Mouse (Mus musculus) testis, adult 2 months (tissue): Measurements from ENCODE around the gene Hey2. TPM values are rescaled to one million over a fixed set of nuclear protein-coding genes. Genes with fewer than 3 reads are reported as not detected.

Source experiments
- H3K27ac ChIP-seq: fragments of 200-500 bp; 2 replicates; pipeline ENCODE4 v1.5.1; 2012; ENCODE audit warnings: low read depth, low read length; ENCODE audit not compliant: control insufficient read depth, insufficient read depth
- H3K27me3 ChIP-seq: fragments of 200-500 bp; 2 replicates; pipeline ENCODE4 v1.6.1; 2012; ENCODE audit warnings: mild to moderate bottlenecking, low read length, moderate library complexity; ENCODE audit not compliant: control insufficient read depth, insufficient read depth
- H3K36me3 ChIP-seq: fragments of 200-500 bp; 2 replicates; pipeline ENCODE4 v1.6.1; 2012; ENCODE audit warnings: mild to moderate bottlenecking, low read length; ENCODE audit not compliant: control insufficient read depth, insufficient read depth
- H3K4me1 ChIP-seq: fragments of 200-500 bp; 2 replicates; pipeline ENCODE4 v1.6.1; 2012; ENCODE audit warnings: low read length; ENCODE audit not compliant: control insufficient read depth, insufficient read depth
- H3K4me3 ChIP-seq: fragments of 200-500 bp; 2 replicates; pipeline ENCODE4 v1.5.1; 2012; ENCODE audit warnings: low read depth, mild to moderate bottlenecking, low read length, moderate library complexity, mixed read lengths; ENCODE audit not compliant: control insufficient read depth
- CTCF ChIP-seq: fragments of 200-500 bp; IDR thresholded peaks from 2 replicates; pipeline ENCODE4 v1.5.1; 2012; ENCODE audit warnings: low read depth, mild to moderate bottlenecking, inconsistent platforms, low read length, moderate library complexity; ENCODE audit not compliant: control insufficient read depth, insufficient read depth, insufficient replicate concordance
- POLR2A ChIP-seq: fragments of 200-500 bp; IDR thresholded peaks from 2 replicates; pipeline ENCODE4 v1.6.1; 2012; ENCODE audit warnings: low read depth, mild to moderate bottlenecking, inconsistent platforms, low read length, moderate library complexity; ENCODE audit not compliant: control insufficient read depth
- polyA plus RNA-seq: library from polyadenylated mRNA; depleted of rRNA; stranded (reverse); fragments of >200 nt; gene quantifications from 2 replicates; pipeline ENCODE4 v1.2.3, GENCODE M21; 2012

Hey2 gene
- polyA plus RNA-seq, 1 experiment: 1.1 TPM

DNA sequence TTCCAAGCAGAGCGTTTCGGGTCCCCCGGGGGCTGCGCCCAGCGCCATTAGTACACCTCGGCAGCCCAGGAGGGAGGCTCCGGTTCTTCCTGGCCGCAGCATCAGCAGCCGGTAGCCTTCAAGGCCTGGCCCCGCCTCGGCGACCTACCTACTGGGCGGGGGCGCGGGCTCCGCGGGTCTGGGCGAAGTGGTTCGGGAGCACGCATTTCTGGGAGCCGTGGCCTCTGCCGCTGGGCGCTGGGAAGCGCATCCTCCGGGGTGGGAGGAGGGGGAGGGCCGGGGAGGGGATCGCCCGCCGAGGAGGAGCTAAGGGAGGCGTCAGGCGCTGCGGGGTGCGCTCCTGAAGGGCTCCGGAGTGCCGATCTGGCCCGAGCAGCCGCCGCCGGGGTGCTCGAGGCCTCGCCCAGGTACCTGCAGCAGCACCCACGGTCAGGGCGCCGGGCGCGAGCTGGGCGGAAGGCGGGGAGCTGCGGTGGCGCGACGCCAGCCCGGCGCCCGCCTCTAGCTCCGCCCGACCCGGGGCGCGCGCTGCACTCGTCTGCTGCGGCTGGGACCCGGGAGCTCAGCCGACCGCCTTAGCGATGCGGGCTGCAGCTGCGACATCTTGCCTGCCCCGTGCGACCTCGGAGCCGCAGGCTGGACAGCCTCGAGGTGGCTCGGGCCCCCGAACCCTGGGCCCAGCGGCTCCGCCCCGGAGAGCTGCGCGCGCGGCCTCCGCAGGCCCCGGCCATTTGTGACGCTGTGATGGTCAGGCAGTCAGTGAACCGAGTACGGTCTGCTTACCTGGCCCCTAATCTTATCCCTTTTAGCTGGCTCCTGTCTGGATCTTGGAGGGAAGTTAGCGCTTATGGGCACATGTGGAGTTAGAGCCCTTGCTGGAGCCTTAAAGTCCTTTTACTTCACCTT is 39.7 kb downstream of the Hey2 start, which contains the start of gene Ncoa7:
Ncoa7 (minus strand) TSS at position 646 of the 906 bp plus-strand sequence.
- Histone ChIP-seq H3K4me3 (peak within 1 kb of the TSS; percentile 97), H3K27me3 (no peaks in the 10 kb centered on the region), H3K4me1 (peaks cover 6% of the 10 kb centered on the region), H3K27ac (peak within 1 kb of the TSS; percentile 88), H3K36me3 (no peaks in the 10 kb centered on the region)
- peak; percentile 33; the same call in 1 of the 2 replicates for TF ChIP-seq POLR2A
- no peak for TF ChIP-seq CTCF

DNA sequence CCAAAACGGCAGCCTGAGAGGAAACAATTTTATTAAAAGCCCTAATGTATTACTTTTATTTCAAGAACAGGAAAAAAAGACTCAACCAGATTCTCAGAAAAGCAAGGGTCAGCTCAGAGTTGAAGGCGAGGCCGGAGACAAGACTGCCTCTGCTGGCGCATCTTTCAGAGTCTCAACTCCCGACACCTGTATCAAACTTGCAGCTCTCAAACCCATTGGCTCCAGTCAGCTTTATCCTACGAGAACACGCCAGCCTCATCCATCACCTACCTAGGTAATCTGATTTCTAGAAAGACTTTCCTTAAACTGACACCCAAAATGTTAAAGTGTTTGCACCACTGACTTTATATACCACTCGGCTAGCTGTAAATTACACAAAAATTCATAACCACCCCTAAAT is 40.6 kb downstream of the Hey2 start:
- peaks cover 6% of the 10 kb centered on the region for H3K4me1 ChIP-seq
- H3K4me3 ChIP-seq: peak overlapping the region; percentile 97
- H3K36me3 ChIP-seq: no peaks in the 10 kb centered on the region
- TF ChIP-seq POLR2A: no peak
- TF ChIP-seq CTCF: no peak
- H3K27me3 ChIP-seq: no peaks in the 10 kb centered on the region
- no peak overlapping the region for H3K27ac ChIP-seq

DNA sequence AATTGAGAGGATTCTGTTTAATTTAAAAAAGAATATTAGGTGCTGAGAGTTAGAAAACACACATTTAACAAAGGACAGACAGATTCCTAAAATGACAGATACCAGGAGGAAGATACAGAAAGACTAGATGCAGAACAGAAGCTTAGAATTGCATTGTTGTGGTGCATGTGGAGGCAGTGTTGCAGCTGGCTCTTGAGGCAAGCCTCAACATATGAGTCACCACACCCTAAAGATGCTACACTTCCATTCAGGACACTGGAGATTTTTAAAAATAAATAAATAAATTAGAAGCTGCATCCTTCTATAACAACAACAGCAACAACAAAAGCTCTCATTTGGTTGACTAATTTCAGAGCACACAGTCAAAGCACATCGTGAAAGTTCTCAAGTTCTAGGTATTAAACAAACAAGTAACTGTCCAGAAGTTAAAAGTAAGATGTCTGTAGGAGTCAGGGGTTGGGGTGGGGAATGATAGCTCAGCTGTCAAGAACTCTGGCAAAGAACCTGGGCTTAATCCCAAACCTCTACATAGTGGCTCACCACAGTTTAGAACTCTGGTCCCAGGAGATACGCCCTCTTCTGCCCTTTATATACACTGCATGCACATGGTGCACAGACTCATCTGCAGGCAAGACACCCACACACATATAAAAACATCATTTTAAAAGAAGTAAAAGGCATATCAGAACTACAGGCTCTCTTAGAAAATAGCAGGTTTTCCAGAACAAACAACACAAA is 42.7 kb downstream of the Hey2 start:
- no peak for TF ChIP-seq POLR2A
- TF ChIP-seq CTCF: no peak
- Histone ChIP-seq H3K27ac (no peak overlapping the region), H3K27me3 (no peaks in the 10 kb centered on the region), H3K36me3 (no peaks in the 10 kb centered on the region), H3K4me3 (no peak overlapping the region), H3K4me1 (peaks cover 6% of the 10 kb centered on the region)

DNA sequence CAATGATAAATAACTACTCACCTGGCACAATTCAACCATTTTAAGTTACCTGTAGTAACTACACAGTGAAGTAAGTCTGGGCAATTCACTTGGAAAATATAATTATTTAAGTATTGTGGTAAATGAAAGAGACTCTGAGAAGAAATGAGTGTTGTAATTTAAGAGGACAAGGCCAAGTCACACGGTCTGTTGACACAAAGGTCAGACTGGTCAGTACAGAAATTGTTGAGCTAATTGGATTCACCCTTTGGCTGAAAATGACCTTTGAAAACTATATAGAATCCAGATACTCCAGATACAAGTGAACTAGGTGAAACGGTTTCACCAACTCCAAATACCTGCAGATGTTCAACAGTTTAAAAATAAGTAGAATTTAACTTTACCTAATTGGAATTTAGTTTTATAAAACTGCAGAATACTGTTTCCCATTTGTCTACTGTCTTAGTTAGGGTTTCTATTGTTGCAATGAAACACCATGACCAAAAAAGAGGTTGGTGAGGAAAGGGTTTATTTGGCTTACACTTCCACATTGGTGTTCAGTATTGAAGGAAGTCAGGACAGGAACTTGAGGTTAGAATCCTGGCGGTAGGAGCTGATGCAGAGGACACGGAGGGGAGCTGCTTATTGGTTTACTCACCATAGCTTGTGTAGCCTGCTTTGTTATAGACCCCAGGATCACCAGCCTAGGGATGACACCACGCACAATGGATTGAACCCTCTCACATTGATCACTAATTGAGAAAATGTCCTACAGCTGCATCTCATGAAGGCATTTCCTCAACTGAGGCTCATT is 45.9 kb downstream of the Hey2 start:
- Histone ChIP-seq H3K27me3 (no peaks in the 10 kb centered on the region), H3K36me3 (no peaks in the 10 kb centered on the region), H3K4me3 (no peak overlapping the region), H3K4me1 (no peaks in the 10 kb centered on the region), H3K27ac (no peak overlapping the region)
- no peak for TF ChIP-seq POLR2A
- TF ChIP-seq CTCF: no peak

DNA sequence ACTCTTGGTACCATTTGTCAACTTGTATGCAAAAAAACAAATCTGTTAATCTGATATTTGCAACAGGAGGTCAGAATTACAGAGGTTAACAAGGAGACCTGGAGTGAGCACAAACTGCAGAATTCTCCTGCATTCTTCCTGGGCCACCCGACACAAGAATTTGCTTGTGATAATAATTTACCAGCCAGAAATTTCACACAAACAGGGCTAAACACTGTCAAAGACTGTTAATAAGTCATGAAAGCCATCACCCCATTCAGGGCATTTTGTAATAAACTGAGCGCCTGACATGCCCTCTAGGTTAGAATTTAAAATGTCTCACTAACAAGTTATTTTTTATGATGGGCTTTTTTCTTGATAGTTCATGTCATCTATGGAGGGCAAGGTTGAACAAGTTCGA is 51.6 kb downstream of the Hey2 start:
- Histone ChIP-seq H3K27me3 (no peaks in the 10 kb centered on the region), H3K27ac (no peak overlapping the region), H3K4me3 (no peak overlapping the region), H3K36me3 (no peaks in the 10 kb centered on the region), H3K4me1 (no peaks in the 10 kb centered on the region)
- TF ChIP-seq POLR2A: no peak
- no peak for TF ChIP-seq CTCF

DNA sequence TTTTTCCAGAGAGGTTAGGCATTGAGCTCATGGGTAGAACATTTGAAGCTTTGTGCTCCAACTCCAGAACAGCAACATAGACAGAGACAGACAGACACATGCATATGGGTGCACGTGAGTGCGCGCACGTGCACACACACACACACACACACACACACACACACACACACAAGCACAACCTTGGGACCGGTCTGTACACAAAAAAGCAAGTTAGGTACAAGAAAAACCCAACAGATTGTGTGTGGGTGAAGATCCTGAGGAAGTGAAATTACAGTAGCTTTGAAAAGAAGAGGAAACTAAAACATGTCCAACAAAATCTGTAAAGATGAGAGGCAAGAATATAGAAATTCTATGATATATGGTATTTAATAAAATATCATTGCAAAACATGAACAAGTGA is 53.1 kb downstream of the Hey2 start:
- Histone ChIP-seq H3K36me3 (no peaks in the 10 kb centered on the region), H3K4me3 (no peak overlapping the region), H3K27me3 (no peaks in the 10 kb centered on the region), H3K27ac (no peak overlapping the region), H3K4me1 (no peaks in the 10 kb centered on the region)
- TF ChIP-seq CTCF: no peak
- TF ChIP-seq POLR2A: no peak
